Mouse (Mus musculus): ENCODE results near the gene Serpina1e. TPM values are rescaled to one million over a fixed set of nuclear protein-coding genes. Genes with fewer than 3 reads are reported as not detected.
"Not testable (repeated sequence)": the region's sequence is repeated elsewhere in the genome, so short reads cannot be mapped to it uniquely, and the experiment has no call there.

The Serpina1e gene
- polyA plus RNA-seq, 1 experiment from 2014 or later, result 25.6 TPM

- H3K36me3 ChIP-seq, result not testable (repeated sequence)
- 50% methylated on average over 2 of the region's 2 CpGs for whole genome bisulfite sequencing
Measured at GRCm38 (mm10) chr12:103956555-103956954, 2.2 kb downstream of the Serpina1e start.

GRCm38 (mm10) chr12:103952972-103953371, 5.8 kb downstream of the Serpina1e start:
- H3K4me1 ChIP-seq (replicated peaks); H3K4me2 ChIP-seq (replicated peaks); H3K9ac ChIP-seq; H3K4me3 ChIP-seq (replicated peaks); H3K9me3 ChIP-seq; H3K27me3 ChIP-seq (replicated peaks); H3K27ac ChIP-seq; H3K36me3 ChIP-seq; ATAC-seq: not testable (repeated sequence)
- WGBS, result 72% methylated on average over 3 of the region's 3 CpGs

More at GRCm38 (mm10) chr12:103956555-103956954, 2.2 kb downstream of the Serpina1e start:
- not testable (repeated sequence) for H3K9ac ChIP-seq; H3K4me1 ChIP-seq (replicated peaks); H3K4me2 ChIP-seq (replicated peaks); H3K27me3 ChIP-seq (replicated peaks); H3K9me3 ChIP-seq; H3K4me3 ChIP-seq (replicated peaks); H3K27ac ChIP-seq
- peak; percentile 94 for ATAC-seq

GRCm38 (mm10) chr12:103946243-103946642, 12.5 kb downstream of the Serpina1e start:
- H3K27ac ChIP-seq, result no peak overlapping the region
- H3K9me3 ChIP-seq, result no peaks in the 10 kb centered on the region
- H3K9ac ChIP-seq, result no peak overlapping the region
- no peak overlapping the region for H3K4me2 ChIP-seq (replicated peaks)
- no peaks in the 10 kb centered on the region for H3K27me3 ChIP-seq (replicated peaks)
- ATAC-seq, result no peak
- no peaks in the 10 kb centered on the region for H3K4me1 ChIP-seq (replicated peaks)
- H3K36me3 ChIP-seq, result no peaks in the 10 kb centered on the region
- no peak overlapping the region for H3K4me3 ChIP-seq (replicated peaks)
- 91% methylated on average over 4 of the region's 4 CpGs for WGBS

GRCm38 (mm10) chr12:103909181-103909580, 49.6 kb downstream of the Serpina1e start:
- ATAC-seq; H3K27ac ChIP-seq; H3K9ac ChIP-seq; H3K9me3 ChIP-seq; H3K27me3 ChIP-seq (replicated peaks); H3K4me1 ChIP-seq (replicated peaks); H3K4me3 ChIP-seq (replicated peaks); H3K36me3 ChIP-seq; H3K4me2 ChIP-seq (replicated peaks): not testable (repeated sequence)
- 95% methylated on average over 12 of the region's 16 CpGs for WGBS

- not testable (repeated sequence) for H3K4me3 ChIP-seq (replicated peaks); H3K27me3 ChIP-seq (replicated peaks); ATAC-seq; H3K9ac ChIP-seq; H3K4me2 ChIP-seq (replicated peaks); H3K4me1 ChIP-seq (replicated peaks); H3K27ac ChIP-seq; H3K36me3 ChIP-seq; H3K9me3 ChIP-seq
- WGBS, result 23% methylated on average over 1 of the region's 1 CpGs
Measured at GRCm38 (mm10) chr12:103907746-103908145, 51.0 kb downstream of the Serpina1e start.

GRCm38 (mm10) chr12:103904837-103905340, 53.9 kb downstream of the Serpina1e start, which contains the start of gene Serpina1c:
TSS of gene Serpina1c (minus strand) at chr12:103904887.
- WGBS, result 63% methylated on average over 4 of the region's 4 CpGs
- not testable (repeated sequence) for H3K9ac ChIP-seq; H3K27ac ChIP-seq; H3K4me3 ChIP-seq (replicated peaks); H3K9me3 ChIP-seq; H3K4me1 ChIP-seq (replicated peaks); ATAC-seq; H3K27me3 ChIP-seq (replicated peaks); H3K36me3 ChIP-seq; H3K4me2 ChIP-seq (replicated peaks)

- 84% methylated on average over 3 of the region's 3 CpGs for WGBS
- not testable (repeated sequence) for H3K27me3 ChIP-seq (replicated peaks); H3K36me3 ChIP-seq; H3K9me3 ChIP-seq; H3K27ac ChIP-seq; H3K4me1 ChIP-seq (replicated peaks); ATAC-seq; H3K9ac ChIP-seq; H3K4me2 ChIP-seq (replicated peaks); H3K4me3 ChIP-seq (replicated peaks)
Measured at GRCm38 (mm10) chr12:103901929-103902328, 56.8 kb downstream of the Serpina1e start.

Other genes with a start within 250 kb of the Serpina1e start
- 10.1 and 12.4 TPM in 2 replicates for gene Serpina1d, start 185.4 kb downstream of the Serpina1e start, polyA plus RNA-seq (2015; fragmentation: Nextera tagmentation; extraction: Ambion mirVana)
- gene Serpina1b, start 128.6 kb downstream of the Serpina1e start, polyA plus RNA-seq (2015; fragmentation: Nextera tagmentation; extraction: Ambion mirVana), result 59.9 and 63.5 TPM in 2 replicates
- 31.2 and 33.0 TPM in 2 replicates for gene Serpina1a, start 95.4 kb downstream of the Serpina1e start, polyA plus RNA-seq (2015; fragmentation: Nextera tagmentation; extraction: Ambion mirVana)
- gene Serpina1c, start 54.1 kb downstream of the Serpina1e start, polyA plus RNA-seq (2015; fragmentation: Nextera tagmentation; extraction: Ambion mirVana), result 30.0 and 31.8 TPM in 2 replicates
- 0.10 TPM in 1 of 2 replicates, not detected in the other for gene Serpina11, start 31.0 kb upstream of the Serpina1e start, polyA plus RNA-seq (2015; fragmentation: Nextera tagmentation; extraction: Ambion mirVana)
- gene Serpina9, start 54.8 kb upstream of the Serpina1e start, polyA plus RNA-seq (2015; fragmentation: Nextera tagmentation; extraction: Ambion mirVana), result not detected in 2 replicates
- gene Serpina12, start 85.5 kb upstream of the Serpina1e start, polyA plus RNA-seq (2015; fragmentation: Nextera tagmentation; extraction: Ambion mirVana), result not detected in 2 replicates
- gene Serpina5, start 142.1 kb upstream of the Serpina1e start, polyA plus RNA-seq (2015; fragmentation: Nextera tagmentation; extraction: Ambion mirVana), result not detected in 2 replicates
- not detected in 2 replicates for gene Serpina3a, start 153.7 kb upstream of the Serpina1e start, polyA plus RNA-seq (2015; fragmentation: Nextera tagmentation; extraction: Ambion mirVana)
- not detected in 2 replicates for gene Serpina3b, start 169.0 kb upstream of the Serpina1e start, polyA plus RNA-seq (2015; fragmentation: Nextera tagmentation; extraction: Ambion mirVana)
- not detected in 2 replicates for gene Serpina3c, start 194.9 kb upstream of the Serpina1e start, polyA plus RNA-seq (2015; fragmentation: Nextera tagmentation; extraction: Ambion mirVana)

Data from intestine, embryonic 15.5 days (tissue).